Mouse (Mus musculus): ENCODE results near the gene Sco1. TPM values are rescaled to one million over a fixed set of nuclear protein-coding genes. Genes with fewer than 3 reads are reported as not detected.

Gene Sco1
- total RNA-seq, 2 experiments from 2014 or later, result 17.8 to 19.2 TPM

GRCm38 (mm10) chr11:67110168-67110948 lies 57.9 kb downstream of the Sco1 start:
- DNase-seq, result peak; percentile 66 to 77
- intact Hi-C loops (cut with DNase I), result loop anchor here (5.0 kb wide), 1 partner anchor 537 kb away; no protein-coding TSS in a partner anchor

GRCm38 (mm10) chr11:67112019-67112850 lies 59.8 kb downstream of the Sco1 start:
- intact Hi-C loops (cut with DNase I), result loop anchor here (1.0 to 5.0 kb wide), 3 partner anchors 238 to 563 kb away; no protein-coding TSS in a partner anchor
- peak; percentile 64 to 82 for DNase-seq

GRCm38 (mm10) chr11:67112851-67113202 lies 60.4 kb downstream of the Sco1 start:
- intact Hi-C loops (cut with DNase I), result loop anchor here (1.0 to 5.0 kb wide), 3 partner anchors 237 to 562 kb away; no protein-coding TSS in a partner anchor
- peak; percentile 63 to 84 for DNase-seq

- DNase-seq, result no peak
- intact Hi-C loops (cut with DNase I), result loop anchor here (2.0 to 5.0 kb wide), 2 partner anchors 534 to 561 kb away; no protein-coding TSS in a partner anchor
Observed at GRCm38 (mm10) chr11:67113381-67113780, 60.9 kb downstream of the Sco1 start.

GRCm38 (mm10) chr11:67114261-67114660 lies 61.8 kb downstream of the Sco1 start:
- no peak for DNase-seq
- intact Hi-C loops (cut with DNase I), result loop anchor here (5.0 kb wide), 1 partner anchor 533 kb away; no protein-coding TSS in a partner anchor

GRCm38 (mm10) chr11:67114901-67115300 lies 62.4 kb downstream of the Sco1 start:
- intact Hi-C loops (cut with DNase I), result loop anchor here (5.0 kb wide), 1 partner anchor 532 kb away; no protein-coding TSS in a partner anchor
- no peak for DNase-seq

Small RNA genes lying within 50 kb of the gene (microRNA-seq; reads per million reads assigned to microRNA genes)
- gene Mir6923, result 0 reads per million in 2 experiments

Other genes starting within 250 kb of the Sco1 start
- gene Pirt, start 140.7 kb upstream of the Sco1 start, total RNA-seq (2021), result 10 to 100 TPM; 23.7 to 29.9 TPM
- under 1 TPM; 0.34 to 0.55 TPM for gene Tmem238l, start 96.0 kb upstream of the Sco1 start, total RNA-seq (2021)
- gene Tmem220, start 27.5 kb upstream of the Sco1 start, total RNA-seq (2021), result 1 to 10 TPM; 1.4 to 1.8 TPM
- gene Adprm, start 76 bp upstream of the Sco1 start, total RNA-seq (2021), result 10 to 100 TPM; 14.5 to 15.8 TPM
- gene Myh3, start 25.6 kb downstream of the Sco1 start, total RNA-seq (2021), result under 1 TPM in 1 of 2 experiments, not detected in 1; 0.05 TPM
- gene Myh2, start 118.4 kb downstream of the Sco1 start, total RNA-seq (2021), result not detected
- under 1 TPM in 1 of 2 experiments, not detected in 1; 0.52 TPM for gene Myh1, start 147.4 kb downstream of the Sco1 start, total RNA-seq (2021)
- gene Myh4, start 185.4 kb downstream of the Sco1 start, total RNA-seq (2021), result not detected
- under 1 TPM; 0.40 to 0.67 TPM for gene Myh8, start 224.5 kb downstream of the Sco1 start, total RNA-seq (2021)

All from heart, postnatal 10 days (tissue).